Mouse (Mus musculus) R1 (cell line): ENCODE results near the gene Washc4.
"Not testable (repeated sequence)": the region's sequence is repeated elsewhere in the genome, so short reads cannot be mapped to it uniquely, and the experiment has no call there.

Experiments used
- DNase-seq: peaks from one replicate; pipeline ENCODE4 v3.0.0-alpha.2; 2018; ENCODE audit warnings: low read depth, low spot score

Washc4 gene

GRCm38 (mm10) chr10:83543439-83544102 lies at the start of gene Washc4:
TSS of gene Washc4 (plus strand) at chr10:83543752.
- DNase-seq, result peak; percentile 89

GRCm38 (mm10) chr10:83497321-83497720 lies 46.2 kb upstream of the Washc4 start:
- DNase-seq, result no peak

GRCm38 (mm10) chr10:83508962-83509660 lies 34.4 kb upstream of the Washc4 start:
- DNase-seq, result peak; percentile 61

GRCm38 (mm10) chr10:83511304-83511703 lies 32.2 kb upstream of the Washc4 start:
- DNase-seq, result no peak

GRCm38 (mm10) chr10:83513736-83514135 lies 29.8 kb upstream of the Washc4 start:
- peak; percentile 32 for DNase-seq

- DNase-seq, result peak; percentile 65
These were observed 22.6 kb upstream of the Washc4 start for GRCm38 (mm10) chr10:83520990-83521389.

- not testable (repeated sequence) for DNase-seq
These were observed 19.3 kb upstream of the Washc4 start for GRCm38 (mm10) chr10:83524238-83524637.

- no peak for DNase-seq
These were observed 13.1 kb upstream of the Washc4 start for GRCm38 (mm10) chr10:83530384-83530967.

GRCm38 (mm10) chr10:83533258-83533909 lies 10.2 kb upstream of the Washc4 start:
- DNase-seq, result peak; percentile 19

- peak; percentile 90 for DNase-seq
These were observed 9.7 kb upstream of the Washc4 start, which contains the start of gene Aldh1l2 for GRCm38 (mm10) chr10:83533910-83534283. TSS of gene Aldh1l2 (minus strand) at chr10:83534140.

- DNase-seq, result peak; percentile 24
These were observed 7.1 kb upstream of the Washc4 start for GRCm38 (mm10) chr10:83536436-83536835.

GRCm38 (mm10) chr10:83539311-83539980 lies 4.1 kb upstream of the Washc4 start:
- peak; percentile 91 for DNase-seq

GRCm38 (mm10) chr10:83540092-83540491 lies 3.5 kb upstream of the Washc4 start:
- DNase-seq, result peak; percentile 34

GRCm38 (mm10) chr10:83542241-83542640 lies 1.3 kb upstream of the Washc4 start:
- DNase-seq, result peak; percentile 50

- no peak for DNase-seq
These were observed 539 bp downstream of the Washc4 start for GRCm38 (mm10) chr10:83544103-83544479.

GRCm38 (mm10) chr10:83545341-83545740 lies 1.8 kb downstream of the Washc4 start:
- DNase-seq, result no peak

- no peak for DNase-seq
These were observed 19.5 kb downstream of the Washc4 start for GRCm38 (mm10) chr10:83563005-83563404.

GRCm38 (mm10) chr10:83565449-83566441 lies 22.2 kb downstream of the Washc4 start:
- DNase-seq, result no peak

GRCm38 (mm10) chr10:83590801-83591200 lies 47.2 kb downstream of the Washc4 start:
- DNase-seq, result no peak

- DNase-seq, result no peak
These were observed 49.1 kb downstream of the Washc4 start for GRCm38 (mm10) chr10:83592616-83593015.
